Mouse (Mus musculus): Measurements from ENCODE around the gene Fam13a. TPM values are rescaled to one million over a fixed set of nuclear protein-coding genes. Genes with fewer than 3 reads are reported as not detected.

Fam13a gene
- polyA plus RNA-seq, 1 experiment from 2014 or later, result 3.5 TPM

GRCm38 (mm10) chr6:58946840-58947239, 77.5 kb downstream of the Fam13a start:
- WGBS, result 81% methylated on average over 4 of the region's 4 CpGs
- no peak overlapping the region for H3K4me3 ChIP-seq
- no peak for DNase-seq (ENCODE audit: low spot score)

GRCm38 (mm10) chr6:58946246-58946645, 78.1 kb downstream of the Fam13a start:
- WGBS, result 68% methylated on average over 2 of the region's 2 CpGs

More at GRCm38 (mm10) chr6:58946840-58947239, 77.5 kb downstream of the Fam13a start:
- Histone ChIP-seq H3K9me3 (no peaks in the 10 kb centered on the region; the same call in 1 of the 2 replicates), H3K36me3 (no peaks in the 10 kb centered on the region), H3K27me3 (ENCODE audit: insufficient read depth, poor library complexity, severe bottlenecking) (no peaks in the 10 kb centered on the region), H3K27ac (no peak overlapping the region), H3K4me1 (replicated peaks) (no peaks in the 10 kb centered on the region)

GRCm38 (mm10) chr6:58943958-58944357, 80.4 kb downstream of the Fam13a start:
- Histone ChIP-seq H3K27me3 (ENCODE audit: insufficient read depth, poor library complexity, severe bottlenecking) (no peaks in the 10 kb centered on the region), H3K9me3 (no peaks in the 10 kb centered on the region; the same call in 1 of the 2 replicates), H3K27ac (no peak overlapping the region), H3K4me1 (replicated peaks) (no peaks in the 10 kb centered on the region), H3K4me3 (no peak overlapping the region), H3K36me3 (no peaks in the 10 kb centered on the region)
- WGBS, result 93% methylated on average over 3 of the region's 3 CpGs
- no peak for DNase-seq (ENCODE audit: low spot score)

More at GRCm38 (mm10) chr6:58946246-58946645, 78.1 kb downstream of the Fam13a start:
- no peak overlapping the region for H3K27ac ChIP-seq
- no peaks in the 10 kb centered on the region for H3K4me1 ChIP-seq (replicated peaks)
- DNase-seq (ENCODE audit: low spot score), result no peak
- no peaks in the 10 kb centered on the region; the same call in 1 of the 2 replicates for H3K9me3 ChIP-seq
- no peaks in the 10 kb centered on the region for H3K36me3 ChIP-seq
- H3K4me3 ChIP-seq, result no peak overlapping the region
- no peaks in the 10 kb centered on the region for H3K27me3 ChIP-seq (ENCODE audit: insufficient read depth, poor library complexity, severe bottlenecking)

GRCm38 (mm10) chr6:58942276-58942675, 82.1 kb downstream of the Fam13a start:
- Histone ChIP-seq H3K27me3 (ENCODE audit: insufficient read depth, poor library complexity, severe bottlenecking) (no peaks in the 10 kb centered on the region), H3K36me3 (no peaks in the 10 kb centered on the region), H3K4me3 (no peak overlapping the region), H3K4me1 (replicated peaks) (no peaks in the 10 kb centered on the region), H3K27ac (no peak overlapping the region), H3K9me3 (no peaks in the 10 kb centered on the region)
- DNase-seq (ENCODE audit: low spot score), result no peak
- WGBS, result 93% methylated on average over 2 of the region's 2 CpGs

- no peak for DNase-seq (ENCODE audit: low spot score)
- no peaks in the 10 kb centered on the region for H3K9me3 ChIP-seq
Measured at GRCm38 (mm10) chr6:58937726-58938125, 86.6 kb downstream of the Fam13a start.

GRCm38 (mm10) chr6:58934144-58934543, 90.2 kb downstream of the Fam13a start:
- H3K9me3 ChIP-seq, result no peaks in the 10 kb centered on the region
- peak overlapping the region; percentile 59; the same call in 1 of the 2 replicates for H3K27ac ChIP-seq
- peaks cover 27% of the 10 kb centered on the region for H3K4me1 ChIP-seq (replicated peaks)
- no peak overlapping the region for H3K4me3 ChIP-seq
- no peak for DNase-seq (ENCODE audit: low spot score)
- H3K27me3 ChIP-seq (ENCODE audit: insufficient read depth, poor library complexity, severe bottlenecking), result no peaks in the 10 kb centered on the region
- no peaks in the 10 kb centered on the region for H3K36me3 ChIP-seq
- 41% methylated on average over 4 of the region's 4 CpGs for WGBS

More at GRCm38 (mm10) chr6:58937726-58938125, 86.6 kb downstream of the Fam13a start:
- no peaks in the 10 kb centered on the region for H3K36me3 ChIP-seq
- H3K4me1 ChIP-seq (replicated peaks), result peaks cover 16% of the 10 kb centered on the region
- H3K4me3 ChIP-seq, result no peak overlapping the region
- H3K27me3 ChIP-seq (ENCODE audit: insufficient read depth, poor library complexity, severe bottlenecking), result no peaks in the 10 kb centered on the region
- H3K27ac ChIP-seq, result no peak overlapping the region

- Histone ChIP-seq H3K4me3 (no peak overlapping the region), H3K9me3 (no peaks in the 10 kb centered on the region), H3K4me1 (replicated peaks) (peaks cover 27% of the 10 kb centered on the region), H3K36me3 (no peaks in the 10 kb centered on the region), H3K27me3 (ENCODE audit: insufficient read depth, poor library complexity, severe bottlenecking) (no peaks in the 10 kb centered on the region), H3K27ac (no peak overlapping the region)
- peak; percentile 31 for DNase-seq (ENCODE audit: low spot score)
- WGBS, result 45% methylated on average over 6 of the region's 6 CpGs
Measured at GRCm38 (mm10) chr6:58933189-58933913, 91.0 kb downstream of the Fam13a start.

GRCm38 (mm10) chr6:58932515-58933188, 91.7 kb downstream of the Fam13a start:
- Histone ChIP-seq H3K4me3 (no peak overlapping the region), H3K27me3 (ENCODE audit: insufficient read depth, poor library complexity, severe bottlenecking) (no peaks in the 10 kb centered on the region), H3K36me3 (no peaks in the 10 kb centered on the region), H3K4me1 (replicated peaks) (peaks cover 27% of the 10 kb centered on the region), H3K9me3 (no peaks in the 10 kb centered on the region), H3K27ac (0 out of 2 replicates have a peak overlapping the region, but pooled peaks have one; percentile 23)
- 85% methylated on average over 12 of the region's 12 CpGs for WGBS
- DNase-seq (ENCODE audit: low spot score), result no peak

- no peak for DNase-seq (ENCODE audit: low spot score)
- Histone ChIP-seq H3K4me1 (replicated peaks) (peaks cover 27% of the 10 kb centered on the region), H3K27ac (no peak overlapping the region), H3K4me3 (no peak overlapping the region), H3K27me3 (ENCODE audit: insufficient read depth, poor library complexity, severe bottlenecking) (no peaks in the 10 kb centered on the region), H3K36me3 (no peaks in the 10 kb centered on the region), H3K9me3 (no peaks in the 10 kb centered on the region)
- WGBS, result 73% methylated on average over 4 of the region's 4 CpGs
Measured at GRCm38 (mm10) chr6:58931149-58931548, 93.2 kb downstream of the Fam13a start.

- Histone ChIP-seq H3K36me3 (no peaks in the 10 kb centered on the region), H3K27ac (no peak overlapping the region), H3K9me3 (no peaks in the 10 kb centered on the region), H3K4me1 (replicated peaks) (peaks cover 27% of the 10 kb centered on the region), H3K27me3 (ENCODE audit: insufficient read depth, poor library complexity, severe bottlenecking) (no peaks in the 10 kb centered on the region), H3K4me3 (no peak overlapping the region)
- WGBS, result 92% methylated on average over 9 of the region's 9 CpGs
- no peak for DNase-seq (ENCODE audit: low spot score)
Measured at GRCm38 (mm10) chr6:58929911-58930431, 94.4 kb downstream of the Fam13a start.

GRCm38 (mm10) chr6:58927881-58928280, 96.5 kb downstream of the Fam13a start:
- no peaks in the 10 kb centered on the region for H3K9me3 ChIP-seq
- 88% methylated on average over 2 of the region's 2 CpGs for WGBS
- H3K27me3 ChIP-seq (ENCODE audit: insufficient read depth, poor library complexity, severe bottlenecking), result no peaks in the 10 kb centered on the region
- DNase-seq (ENCODE audit: low spot score), result no peak
- H3K4me3 ChIP-seq, result no peak overlapping the region
- peaks cover 13% of the 10 kb centered on the region for H3K4me1 ChIP-seq (replicated peaks)
- no peak overlapping the region for H3K27ac ChIP-seq
- H3K36me3 ChIP-seq, result no peaks in the 10 kb centered on the region

GRCm38 (mm10) chr6:58922511-58922910, 101.8 kb downstream of the Fam13a start:
- H3K4me3 ChIP-seq, result no peak overlapping the region
- DNase-seq (ENCODE audit: low spot score), result no peak
- H3K27me3 ChIP-seq (ENCODE audit: insufficient read depth, poor library complexity, severe bottlenecking), result no peaks in the 10 kb centered on the region
- H3K27ac ChIP-seq, result no peak overlapping the region
- no peaks in the 10 kb centered on the region for H3K4me1 ChIP-seq (replicated peaks)
- no peaks in the 10 kb centered on the region; the same call in 1 of the 2 replicates for H3K36me3 ChIP-seq
- whole genome bisulfite sequencing, result 90% methylated on average over 5 of the region's 5 CpGs
- H3K9me3 ChIP-seq, result no peaks in the 10 kb centered on the region

GRCm38 (mm10) chr6:58921623-58922022, 102.7 kb downstream of the Fam13a start:
- no peak overlapping the region for H3K27ac ChIP-seq
- no peak for DNase-seq (ENCODE audit: low spot score)
- H3K4me3 ChIP-seq, result no peak overlapping the region
- no peaks in the 10 kb centered on the region; the same call in 1 of the 2 replicates for H3K36me3 ChIP-seq
- no peaks in the 10 kb centered on the region for H3K4me1 ChIP-seq (replicated peaks)
- 57% methylated on average over 3 of the region's 3 CpGs for WGBS
- H3K27me3 ChIP-seq (ENCODE audit: insufficient read depth, poor library complexity, severe bottlenecking), result no peaks in the 10 kb centered on the region
- no peaks in the 10 kb centered on the region for H3K9me3 ChIP-seq

Measured in hindbrain, embryonic 10.5 days (tissue).